Mouse (Mus musculus): Measurements from ENCODE around the gene 1700025C18Rik. TPM values are rescaled to one million over a fixed set of nuclear protein-coding genes. Genes with fewer than 3 reads are reported as not detected.

Gene 1700025C18Rik
- polyA plus RNA-seq, 1 experiment, result not detected

GRCm38 (mm10) chr2:165043729-165044128 is 46.8 kb downstream of the 1700025C18Rik start:
- H3K79me2 ChIP-seq (ENCODE audit: control insufficient read depth, insufficient read depth), result no peaks in the 10 kb centered on the region
- no peak overlapping the region for H3K4me2 ChIP-seq (ENCODE audit: low read depth)
- H3ac ChIP-seq (ENCODE audit: control insufficient read depth, insufficient read length), result no peak overlapping the region
- no peak overlapping the region for H3K4me3 ChIP-seq
- peaks cover 15% of the 10 kb centered on the region for H3K27me3 ChIP-seq (ENCODE audit: control insufficient read depth, insufficient read depth, insufficient read length)
- TF ChIP-seq USF1 (IDR thresholded peaks at IDR 0.05; ENCODE audit: low read depth) (no peak), CEBPB (IDR thresholded peaks at IDR 0.05; ENCODE audit: insufficient read depth, poor library complexity, severe bottlenecking) (no peak), MAX (IDR thresholded peaks at IDR 0.05; ENCODE audit: low read depth) (no peak), TCF3 (IDR thresholded peaks at IDR 0.05; ENCODE audit: insufficient read length, low read depth) (no peak), E2F4 (IDR thresholded peaks at IDR 0.05; ENCODE audit: insufficient read depth) (no peak), MYOG (IDR thresholded peaks at IDR 0.05; ENCODE audit: control insufficient read depth in 1 of 3, insufficient read depth in 1 of 3, insufficient read length in 2 of 3, low read depth in 2 of 3) (no peak), REST (IDR thresholded peaks at IDR 0.05; ENCODE audit: insufficient read depth, insufficient read length) (no peak), POLR2A (IDR thresholded peaks at IDR 0.05; ENCODE audit: insufficient read length, low read depth) (no peak)
- H3K36me3 ChIP-seq (ENCODE audit: control insufficient read depth, insufficient read depth), result no peaks in the 10 kb centered on the region

- Histone ChIP-seq H3K27me3 (ENCODE audit: control insufficient read depth, insufficient read depth, insufficient read length) (peaks cover 16% of the 10 kb centered on the region), H3K36me3 (ENCODE audit: control insufficient read depth, insufficient read depth) (no peaks in the 10 kb centered on the region), H3K4me2 (ENCODE audit: low read depth) (peak overlapping the region; percentile 57), H3K79me2 (ENCODE audit: control insufficient read depth, insufficient read depth) (no peaks in the 10 kb centered on the region), H3K4me3 (no peak overlapping the region), H3ac (ENCODE audit: control insufficient read depth, insufficient read length) (no peak overlapping the region)
- no peak for TF ChIP-seq REST (IDR thresholded peaks at IDR 0.05; ENCODE audit: insufficient read depth, insufficient read length)
- TF ChIP-seq SRF (IDR thresholded peaks at IDR 0.05; ENCODE audit: control insufficient read depth, insufficient read length, low read depth), result no peak
- TF ChIP-seq POLR2A (IDR thresholded peaks at IDR 0.05; ENCODE audit: insufficient read length, low read depth), result no peak
- no peak for TF ChIP-seq POLR2AphosphoS2 (IDR thresholded peaks at IDR 0.05; ENCODE audit: insufficient read length, low read depth)
- no peak for TF ChIP-seq TCF3 (IDR thresholded peaks at IDR 0.05; ENCODE audit: insufficient read length, low read depth)
- no peak for TF ChIP-seq MYOD1 (IDR thresholded peaks at IDR 0.05; ENCODE audit: control insufficient read depth in 1 of 3, insufficient read length in 2 of 3, low read depth in 2 of 3)
These were observed 47.4 kb downstream of the 1700025C18Rik start for GRCm38 (mm10) chr2:165043090-165043636.

GRCm38 (mm10) chr2:165042126-165042525 is 48.4 kb downstream of the 1700025C18Rik start:
- Histone ChIP-seq H3ac (ENCODE audit: control insufficient read depth, insufficient read length) (no peak overlapping the region), H3K79me2 (ENCODE audit: control insufficient read depth, insufficient read depth) (no peaks in the 10 kb centered on the region), H3K4me3 (no peak overlapping the region), H3K4me2 (ENCODE audit: low read depth) (no peak overlapping the region), H3K36me3 (ENCODE audit: control insufficient read depth, insufficient read depth) (no peaks in the 10 kb centered on the region), H3K27me3 (ENCODE audit: control insufficient read depth, insufficient read depth, insufficient read length) (peaks cover 13% of the 10 kb centered on the region)
- TF ChIP-seq CEBPB (IDR thresholded peaks at IDR 0.05; ENCODE audit: insufficient read depth, poor library complexity, severe bottlenecking) (no peak), TCF3 (IDR thresholded peaks at IDR 0.05; ENCODE audit: insufficient read length, low read depth) (no peak), E2F4 (IDR thresholded peaks at IDR 0.05; ENCODE audit: insufficient read depth) (no peak), USF1 (IDR thresholded peaks at IDR 0.05; ENCODE audit: low read depth) (no peak), MAX (IDR thresholded peaks at IDR 0.05; ENCODE audit: low read depth) (no peak), SRF (IDR thresholded peaks at IDR 0.05; ENCODE audit: control insufficient read depth, insufficient read length, low read depth) (no peak), REST (IDR thresholded peaks at IDR 0.05; ENCODE audit: insufficient read depth, insufficient read length) (no peak), MYOD1 (IDR thresholded peaks at IDR 0.05; ENCODE audit: control insufficient read depth in 1 of 3, insufficient read length in 2 of 3, low read depth in 2 of 3) (no peak), POLR2A (IDR thresholded peaks at IDR 0.05; ENCODE audit: insufficient read length, low read depth) (no peak), TCF12 (IDR thresholded peaks at IDR 0.05; ENCODE audit: insufficient read depth, poor library complexity, severe bottlenecking) (no peak), POLR2AphosphoS2 (IDR thresholded peaks at IDR 0.05; ENCODE audit: insufficient read length, low read depth) (no peak)

- TF ChIP-seq SRF (IDR thresholded peaks at IDR 0.05; ENCODE audit: control insufficient read depth, insufficient read length, low read depth), result no peak
- no peak for TF ChIP-seq TCF12 (IDR thresholded peaks at IDR 0.05; ENCODE audit: insufficient read depth, poor library complexity, severe bottlenecking)
These were observed 53.1 kb downstream of the 1700025C18Rik start for GRCm38 (mm10) chr2:165037415-165037814.

GRCm38 (mm10) chr2:165035058-165035431 is 55.5 kb downstream of the 1700025C18Rik start:
- peak overlapping the region; percentile 92 for H3K4me2 ChIP-seq (ENCODE audit: low read depth)
- H3ac ChIP-seq (ENCODE audit: control insufficient read depth, insufficient read length), result peak overlapping the region; percentile 98
- no peaks in the 10 kb centered on the region for H3K36me3 ChIP-seq (ENCODE audit: control insufficient read depth, insufficient read depth)
- H3K79me2 ChIP-seq (ENCODE audit: control insufficient read depth, insufficient read depth), result peaks cover 42% of the 10 kb centered on the region
- peak overlapping the region; percentile 65 for H3K4me3 ChIP-seq
- TF ChIP-seq MYOG (IDR thresholded peaks at IDR 0.05; ENCODE audit: control insufficient read depth in 1 of 3, insufficient read depth in 1 of 3, insufficient read length in 2 of 3, low read depth in 2 of 3) (no peak), MYOD1 (IDR thresholded peaks at IDR 0.05; ENCODE audit: control insufficient read depth in 1 of 3, insufficient read length in 2 of 3, low read depth in 2 of 3) (no peak), TCF3 (IDR thresholded peaks at IDR 0.05; ENCODE audit: insufficient read length, low read depth) (no peak), USF1 (IDR thresholded peaks at IDR 0.05; ENCODE audit: low read depth) (no peak), MAX (IDR thresholded peaks at IDR 0.05; ENCODE audit: low read depth) (no peak), POLR2A (IDR thresholded peaks at IDR 0.05; ENCODE audit: insufficient read length, low read depth) (no peak), TCF12 (IDR thresholded peaks at IDR 0.05; ENCODE audit: insufficient read depth, poor library complexity, severe bottlenecking) (no peak), POLR2AphosphoS2 (IDR thresholded peaks at IDR 0.05; ENCODE audit: insufficient read length, low read depth) (no peak), CEBPB (IDR thresholded peaks at IDR 0.05; ENCODE audit: insufficient read depth, poor library complexity, severe bottlenecking) (no peak), SRF (IDR thresholded peaks at IDR 0.05; ENCODE audit: control insufficient read depth, insufficient read length, low read depth) (no peak), E2F4 (IDR thresholded peaks at IDR 0.05; ENCODE audit: insufficient read depth) (no peak)
- H3K27me3 ChIP-seq (ENCODE audit: control insufficient read depth, insufficient read depth, insufficient read length), result peaks cover 13% of the 10 kb centered on the region

More at GRCm38 (mm10) chr2:165037415-165037814, 53.1 kb downstream of the 1700025C18Rik start:
- H3ac ChIP-seq (ENCODE audit: control insufficient read depth, insufficient read length), result no peak overlapping the region
- peaks cover 19% of the 10 kb centered on the region for H3K79me2 ChIP-seq (ENCODE audit: control insufficient read depth, insufficient read depth)
- no peak overlapping the region for H3K4me3 ChIP-seq
- no peak overlapping the region for H3K4me2 ChIP-seq (ENCODE audit: low read depth)
- no peaks in the 10 kb centered on the region for H3K36me3 ChIP-seq (ENCODE audit: control insufficient read depth, insufficient read depth)
- peaks cover 13% of the 10 kb centered on the region for H3K27me3 ChIP-seq (ENCODE audit: control insufficient read depth, insufficient read depth, insufficient read length)
